Mouse (Mus musculus) hindbrain, embryonic 13.5 days (tissue): Measurements from ENCODE around the gene Trip11. TPM values are rescaled to one million over a fixed set of nuclear protein-coding genes. Genes with fewer than 3 reads are reported as not detected.
"Not testable (repeated sequence)": the region's sequence is repeated elsewhere in the genome, so short reads cannot be mapped to it uniquely, and the experiment has no call there.

ENCODE experiments used
- ATAC-seq: fragments of 200-750 bp; cut with Nextera tagmentation; 2 replicates; pipeline ENCODE4 v1.8.0; 2017; ENCODE audit warnings: moderate TSS enrichment; ENCODE audit not compliant: low FRiP score
- H3K27ac ChIP-seq: fragments of 300-500 bp; sonication (generic); 2 replicates; pipeline ENCODE4 v1.5.1; 2015; ENCODE audit warnings: inconsistent platforms, mild to moderate bottlenecking, moderate library complexity
- H3K27me3 ChIP-seq: fragments of 300-500 bp; sonication (generic); 2 replicates; pipeline ENCODE4 v1.6.1; 2015; ENCODE audit warnings: mild to moderate bottlenecking, inconsistent platforms
- H3K36me3 ChIP-seq: fragments of 300-500 bp; sonication (generic); 2 replicates; pipeline ENCODE4 v1.6.1; 2015; ENCODE audit warnings: mild to moderate bottlenecking, inconsistent platforms
- H3K4me1 ChIP-seq: fragments of 300-500 bp; sonication (generic); replicated peaks from 2 replicates; pipeline ENCODE4 v1.6.1; 2015; ENCODE audit warnings: inconsistent platforms
- H3K4me2 ChIP-seq: fragments of 300-500 bp; sonication (generic); 2 replicates; pipeline ENCODE4 v1.6.1; 2015; ENCODE audit warnings: inconsistent platforms, mild to moderate bottlenecking, moderate library complexity
- H3K4me3 ChIP-seq: fragments of 300-500 bp; sonication (generic); 2 replicates; pipeline ENCODE4 v1.5.1; 2015; ENCODE audit warnings: mild to moderate bottlenecking, inconsistent platforms
- H3K9ac ChIP-seq: fragments of 300-500 bp; sonication (generic); 2 replicates; pipeline ENCODE4 v1.6.1; 2015; ENCODE audit warnings: mild to moderate bottlenecking, inconsistent platforms
- H3K9me3 ChIP-seq: fragments of 300-500 bp; sonication (generic); 2 replicates; pipeline ENCODE4 v1.6.1; 2016; ENCODE audit warnings: inconsistent platforms
- whole genome bisulfite sequencing: fragments of 180-500 bp; shearing (Covaris S2); methylation state at CpG from one replicate; pipeline ENCODE4 v1.1.7; 2015; 5-methylcytosine and 5-hydroxymethylcytosine counted together
- polyA plus RNA-seq: library from polyadenylated mRNA; unstranded; fragments of >200 nt; fragmentation: Nextera tagmentation; extraction: Ambion mirVana; gene quantifications from 2 replicates; pipeline ENCODE4 v1.2.1, GENCODE M21; 2015

The Trip11 gene
- polyA plus RNA-seq, result 25.3 and 27.2 TPM in 2 replicates

GRCm38 (mm10) chr12:101912626-101913490, at the start of gene Trip11:
Trip11 (minus strand) TSS chr12:101913267.
- H3K9ac ChIP-seq, result peak within 1 kb of the TSS; percentile 92
- under 1% methylated on average over 69 of the region's 69 CpGs for WGBS

GRCm38 (mm10) chr12:101958960-101959780, 46.1 kb upstream of the Trip11 start:
- H3K27me3 ChIP-seq, H3K4me3 ChIP-seq, H3K27ac ChIP-seq, H3K9me3 ChIP-seq, H3K9ac ChIP-seq, H3K36me3 ChIP-seq, ATAC-seq: not testable (repeated sequence)
- Histone ChIP-seq H3K4me2 (peak overlapping the region; percentile 28), H3K4me1 (peaks cover 17% of the 10 kb centered on the region)
- WGBS, result 93% methylated on average over 5 of the region's 5 CpGs

More at GRCm38 (mm10) chr12:101912626-101913490, at the start of gene Trip11:
- no peaks in the 10 kb centered on the region for H3K9me3 ChIP-seq
- H3K4me2 ChIP-seq, result peak within 1 kb of the TSS; percentile 84
- peak within 1 kb of the TSS; percentile 88 for H3K27ac ChIP-seq
- H3K4me3 ChIP-seq, result peak within 1 kb of the TSS; percentile 90
- peak; percentile 96 for ATAC-seq
- peaks cover 27% of the 10 kb centered on the region for H3K4me1 ChIP-seq
- peaks cover 12% of the 10 kb centered on the region for H3K36me3 ChIP-seq
- H3K27me3 ChIP-seq, result no peaks in the 10 kb centered on the region

GRCm38 (mm10) chr12:101958556-101958955, 45.5 kb upstream of the Trip11 start:
- Histone ChIP-seq H3K4me2 (peak overlapping the region; percentile 28), H3K36me3 (no peaks in the 10 kb centered on the region), H3K27ac (no peak overlapping the region), H3K4me3 (peak overlapping the region; percentile 87), H3K27me3 (no peaks in the 10 kb centered on the region), H3K9me3 (no peaks in the 10 kb centered on the region), H3K9ac (no peak overlapping the region), H3K4me1 (peaks cover 17% of the 10 kb centered on the region)
- peak; percentile 11; the same call in 1 of the 2 replicates for ATAC-seq
- 59% methylated on average over 9 of the region's 9 CpGs for WGBS

- H3K4me3 ChIP-seq, result peak within 1 kb of the TSS; percentile 87
- no peaks in the 10 kb centered on the region for H3K9me3 ChIP-seq
- H3K9ac ChIP-seq, result peak within 1 kb of the TSS; percentile 87
- peaks cover 17% of the 10 kb centered on the region for H3K4me1 ChIP-seq
- H3K27ac ChIP-seq, result peak within 1 kb of the TSS; percentile 83
- no peaks in the 10 kb centered on the region for H3K36me3 ChIP-seq
- no peaks in the 10 kb centered on the region for H3K27me3 ChIP-seq
- H3K4me2 ChIP-seq, result peak within 1 kb of the TSS; percentile 73
- under 1% methylated on average over 54 of the region's 54 CpGs for WGBS
- ATAC-seq, result peak; percentile 99
Measured at GRCm38 (mm10) chr12:101957942-101958544, 45.0 kb upstream of the Trip11 start, which contains the start of gene Atxn3. Atxn3 (minus strand) TSS chr12:101958246.

- Histone ChIP-seq H3K4me2 (peak overlapping the region; percentile 73), H3K9me3 (no peaks in the 10 kb centered on the region), H3K36me3 (no peaks in the 10 kb centered on the region), H3K27ac (peak overlapping the region; percentile 83), H3K4me3 (peak overlapping the region; percentile 87), H3K27me3 (no peaks in the 10 kb centered on the region), H3K4me1 (peaks cover 17% of the 10 kb centered on the region), H3K9ac (peak overlapping the region; percentile 87)
- no peak for ATAC-seq
- WGBS, result 13% methylated on average over 26 of the region's 26 CpGs
Measured at GRCm38 (mm10) chr12:101957079-101957941, 44.2 kb upstream of the Trip11 start.

- WGBS, result 96% methylated on average over 8 of the region's 8 CpGs
- not testable (repeated sequence) for H3K27me3 ChIP-seq
Measured at GRCm38 (mm10) chr12:101955821-101956220, 42.8 kb upstream of the Trip11 start.

GRCm38 (mm10) chr12:101948801-101949200, 35.7 kb upstream of the Trip11 start:
- 88% methylated on average over 4 of the region's 4 CpGs for WGBS
- Histone ChIP-seq H3K36me3 (peaks cover 32% of the 10 kb centered on the region), H3K9me3 (no peaks in the 10 kb centered on the region), H3K27ac (no peak overlapping the region), H3K4me1 (no peaks in the 10 kb centered on the region; the same call in 1 of the 2 replicates), H3K9ac (no peak overlapping the region), H3K4me3 (no peak overlapping the region), H3K4me2 (no peak overlapping the region), H3K27me3 (no peaks in the 10 kb centered on the region)
- no peak for ATAC-seq

More at GRCm38 (mm10) chr12:101955821-101956220, 42.8 kb upstream of the Trip11 start:
- not testable (repeated sequence) for ATAC-seq, H3K9me3 ChIP-seq, H3K9ac ChIP-seq, H3K4me2 ChIP-seq, H3K36me3 ChIP-seq, H3K4me3 ChIP-seq, H3K27ac ChIP-seq
- peaks cover 17% of the 10 kb centered on the region for H3K4me1 ChIP-seq

GRCm38 (mm10) chr12:101947986-101948385, 34.9 kb upstream of the Trip11 start:
- Histone ChIP-seq H3K9ac (no peak overlapping the region), H3K27ac (no peak overlapping the region), H3K9me3 (no peaks in the 10 kb centered on the region), H3K27me3 (no peaks in the 10 kb centered on the region), H3K4me1 (no peaks in the 10 kb centered on the region; the same call in 1 of the 2 replicates), H3K4me3 (no peak overlapping the region), H3K4me2 (no peak overlapping the region), H3K36me3 (peaks cover 36% of the 10 kb centered on the region)
- no peak for ATAC-seq
- 92% methylated on average over 8 of the region's 8 CpGs for WGBS

- H3K36me3 ChIP-seq, result peaks cover 79% of the 10 kb centered on the region
- H3K4me3 ChIP-seq, result no peak overlapping the region
- 85% methylated on average over 7 of the region's 7 CpGs for WGBS
Measured at GRCm38 (mm10) chr12:101937572-101937971, 24.5 kb upstream of the Trip11 start.

GRCm38 (mm10) chr12:101935223-101935622, 22.2 kb upstream of the Trip11 start:
- peaks cover 84% of the 10 kb centered on the region for H3K36me3 ChIP-seq
- 97% methylated on average over 3 of the region's 3 CpGs for WGBS
- no peak for ATAC-seq
- no peaks in the 10 kb centered on the region for H3K4me1 ChIP-seq
- H3K27me3 ChIP-seq, result no peaks in the 10 kb centered on the region
- no peak overlapping the region for H3K4me3 ChIP-seq
- H3K9ac ChIP-seq, result no peak overlapping the region
- H3K27ac ChIP-seq, result no peak overlapping the region
- H3K9me3 ChIP-seq, result no peaks in the 10 kb centered on the region
- no peak overlapping the region for H3K4me2 ChIP-seq

More at GRCm38 (mm10) chr12:101937572-101937971, 24.5 kb upstream of the Trip11 start:
- H3K9ac ChIP-seq, result no peak overlapping the region
- no peaks in the 10 kb centered on the region for H3K9me3 ChIP-seq
- H3K4me2 ChIP-seq, result no peak overlapping the region
- no peaks in the 10 kb centered on the region for H3K4me1 ChIP-seq
- H3K27ac ChIP-seq, result no peak overlapping the region
- no peak for ATAC-seq
- H3K27me3 ChIP-seq, result no peaks in the 10 kb centered on the region

- 86% methylated on average over 1 of the region's 1 CpGs for WGBS
- Histone ChIP-seq H3K27ac (no peak overlapping the region), H3K4me1 (no peaks in the 10 kb centered on the region), H3K9ac (no peak overlapping the region), H3K4me2 (no peak overlapping the region), H3K9me3 (no peaks in the 10 kb centered on the region), H3K4me3 (no peak overlapping the region), H3K27me3 (no peaks in the 10 kb centered on the region), H3K36me3 (peaks cover 90% of the 10 kb centered on the region)
- no peak for ATAC-seq
Measured at GRCm38 (mm10) chr12:101928423-101928822, 15.4 kb upstream of the Trip11 start.
